11 mouse cellular contexts compared by ENCODE assay signal in the genomic region with DNA sequence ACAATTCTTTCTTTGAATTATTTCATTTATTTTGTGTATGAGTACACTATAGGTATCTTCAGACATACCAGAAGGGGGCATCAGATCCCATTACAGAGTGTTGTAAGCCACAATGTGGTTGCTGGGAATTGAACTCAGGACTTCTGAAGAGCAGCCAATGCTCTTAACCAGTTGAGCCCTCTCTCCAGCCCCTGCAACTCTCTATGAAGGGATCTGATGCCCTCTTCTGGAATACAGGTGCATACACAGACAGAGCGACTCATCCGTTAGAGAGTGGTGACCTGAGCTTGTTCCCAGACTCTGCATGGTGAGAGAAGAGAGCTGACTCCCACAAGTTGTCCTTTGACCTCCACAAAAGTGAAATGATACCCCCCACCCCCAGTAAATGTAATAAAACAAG. TPM values are rescaled to one million over a fixed set of nuclear protein-coding genes. Genes with fewer than 3 reads are reported as not detected.
DNase-seq lines count a peak whose midpoint lies in the region; ATAC-seq and TF ChIP-seq lines count a peak whose summit lies in the region.
"Had no signal": no experiment of that assay in that cellular context is flagged by ENCODE, and none has a peak within 500 bp of the region (broad histone marks: within the 10 kb centered on the region; RNA-seq: fewer than 3 reads in every experiment).

No protein-coding gene starts in this region.

- no peak overlapping the region for H3K9ac ChIP-seq in heart, postnatal 0 days (replicated peaks; ENCODE audit: low read depth, low read length)
- H3K9ac ChIP-seq in MEL (ENCODE audit: control insufficient read depth, low read depth, low read length, poor library complexity, severe bottlenecking) = no peak overlapping the region
- H3K9ac ChIP-seq in liver, embryonic 13.5 days = no peak overlapping the region
- H3K9ac ChIP-seq: hindbrain, embryonic 15.5 days; neural tube, embryonic 12.5 days had no signal

- no peaks in the 10 kb centered on the region for H3K79me2 ChIP-seq in MEL (ENCODE audit: control insufficient read depth, insufficient read depth, low read length, poor library complexity)

- TF ChIP-seq CTCF in heart, postnatal 0 days (IDR thresholded peaks at IDR 0.05; ENCODE audit: low read depth) = peak; percentile 23; the same call in 1 of the 2 replicates
- peak; percentile 43 to 63 (median 47) for TF ChIP-seq CTCF in MEL (IDR thresholded peaks at IDR 0.05 in 2 of 3, conservative IDR thresholded peaks at IDR 0.05 in 1 of 3; ENCODE audit: control insufficient read depth in 1 of 3, insufficient read depth in 1 of 3, low read depth in 2 of 3, low read length in 3 of 3, poor library complexity in 1 of 3, severe bottlenecking in 1 of 3)

- WGBS in heart, postnatal 0 days = 70% methylated on average over 2 of the region's 2 CpGs
- WGBS in liver, embryonic 13.5 days (ENCODE audit: insufficient replicate concordance) = 65% methylated on average over 2 of the region's 2 CpGs
- WGBS in heart, embryonic 10.5 days = 72% methylated on average over 2 of the region's 2 CpGs

- H3K27me3 ChIP-seq in heart, postnatal 0 days (ENCODE audit: control insufficient read depth, insufficient read depth, low read length) = no peaks in the 10 kb centered on the region
- no peaks in the 10 kb centered on the region for H3K27me3 ChIP-seq in MEL (ENCODE audit: control insufficient read depth in 1 of 2, insufficient read depth in 2 of 2, low read length in 2 of 2)
- no peaks in the 10 kb centered on the region for H3K27me3 ChIP-seq in liver, embryonic 13.5 days
- H3K27me3 ChIP-seq in heart, embryonic 10.5 days (ENCODE audit: insufficient read depth, poor library complexity, severe bottlenecking) = no peaks in the 10 kb centered on the region
- H3K27me3 ChIP-seq: hindbrain, embryonic 15.5 days; neural tube, embryonic 12.5 days had no signal

- ATAC-seq in heart, postnatal 0 days (ENCODE audit: insufficient read depth, low read depth) = no peak
- ATAC-seq in liver, embryonic 13.5 days (ENCODE audit: low read depth) = peak; percentile 45; the same call in 1 of the 2 replicates

- no peaks in the 10 kb centered on the region for H3K9me3 ChIP-seq in heart, postnatal 0 days (replicated peaks; ENCODE audit: control insufficient read depth, low read length)
- no peaks in the 10 kb centered on the region for H3K9me3 ChIP-seq in MEL (replicated peaks; ENCODE audit: insufficient read depth, low read length)
- H3K9me3 ChIP-seq in liver, embryonic 13.5 days (replicated peaks) = no peaks in the 10 kb centered on the region
- no peaks in the 10 kb centered on the region for H3K9me3 ChIP-seq in heart, embryonic 10.5 days
- H3K9me3 ChIP-seq: hindbrain, embryonic 15.5 days; neural tube, embryonic 12.5 days had no signal

- H3K36me3 ChIP-seq in heart, postnatal 0 days (replicated peaks; ENCODE audit: control insufficient read depth, insufficient read depth, low read length) = peaks cover 95% of the 10 kb centered on the region
- H3K36me3 ChIP-seq in MEL (ENCODE audit: control insufficient read depth in 1 of 2, insufficient read depth in 2 of 2, low read length in 2 of 2) = peaks cover 0 to 7% of the 10 kb centered on the region in 2 experiments; a peak in 2 of 4 replicates
- H3K36me3 ChIP-seq in liver, embryonic 13.5 days = peaks cover 97% of the 10 kb centered on the region
- H3K36me3 ChIP-seq in heart, embryonic 10.5 days = peaks cover 99% of the 10 kb centered on the region

- TF ChIP-seq POLR2A in MEL (IDR thresholded peaks at IDR 0.05; ENCODE audit: control insufficient read depth in 1 of 2, insufficient read depth in 1 of 2, low read depth in 1 of 2, low read length in 2 of 2, poor library complexity in 1 of 2) = no peak

- peak; percentile 62 for TF ChIP-seq RAD21 in MEL (IDR thresholded peaks at IDR 0.05; ENCODE audit: low read depth, low read length)

- H3K4me2 ChIP-seq in heart, postnatal 0 days (ENCODE audit: low read depth, low read length) = no peak overlapping the region
- no peak overlapping the region for H3K4me2 ChIP-seq in liver, embryonic 13.5 days
- H3K4me2 ChIP-seq: hindbrain, embryonic 15.5 days; neural tube, embryonic 12.5 days had no signal

- H3K27ac ChIP-seq in heart, postnatal 0 days (ENCODE audit: low read depth) = no peak overlapping the region
- H3K27ac ChIP-seq in MEL (ENCODE audit: control insufficient read depth, low read depth, low read length) = no peak overlapping the region
- H3K27ac ChIP-seq in liver, embryonic 13.5 days = no peak overlapping the region
- H3K27ac ChIP-seq in heart, embryonic 10.5 days = no peak overlapping the region
- H3K27ac ChIP-seq: hindbrain, embryonic 15.5 days; neural tube, embryonic 12.5 days had no signal

- intact Hi-C loops in heart, postnatal 10 days (cut with DNase I) = no loop called here

- DNase-seq in heart, postnatal 0 days (ENCODE audit: low spot score) = no peak
- no peak for DNase-seq in heart, postnatal 10 days
- DNase-seq in 416B (ENCODE audit: low read depth) (peak; percentile 77), MEL (ENCODE audit: low read depth, low spot score) (peak; percentile 84)
- DNase-seq in liver, embryonic 13.5 days = no peak
- no peak for DNase-seq in heart, embryonic 10.5 days (ENCODE audit: low spot score)
- DNase-seq in urinary bladder, postnatal 14 days (ENCODE audit: low spot score) = no peak
- DNase-seq: kidney, postnatal 4 days; right cerebral cortex, postnatal 25 days had no signal

- H3K4me3 ChIP-seq in heart, postnatal 0 days (ENCODE audit: low read depth, low read length) = no peak overlapping the region
- H3K4me3 ChIP-seq in MEL (ENCODE audit: control insufficient read depth in 1 of 2, insufficient read depth in 1 of 2, low read depth in 2 of 2, low read length in 2 of 2) = no peak overlapping the region
- no peak overlapping the region for H3K4me3 ChIP-seq in liver, embryonic 13.5 days (replicated peaks)
- H3K4me3 ChIP-seq in heart, embryonic 10.5 days = no peak overlapping the region
- H3K4me3 ChIP-seq: hindbrain, embryonic 15.5 days; neural tube, embryonic 12.5 days had no signal

- TF ChIP-seq EP300 in heart, postnatal 0 days (IDR thresholded peaks at IDR 0.05; ENCODE audit: low read depth) = no peak
- TF ChIP-seq EP300 in MEL (IDR thresholded peaks at IDR 0.05; ENCODE audit: low read depth in 1 of 2, low read length in 2 of 2) = no peak

- no peaks in the 10 kb centered on the region for H3K4me1 ChIP-seq in heart, postnatal 0 days (ENCODE audit: control insufficient read depth, insufficient read depth)
- no peaks in the 10 kb centered on the region for H3K4me1 ChIP-seq in MEL (ENCODE audit: control insufficient read depth in 1 of 2, insufficient read depth in 2 of 2, low read length in 2 of 2)
- H3K4me1 ChIP-seq in liver, embryonic 13.5 days (replicated peaks) = no peaks in the 10 kb centered on the region
- H3K4me1 ChIP-seq in heart, embryonic 10.5 days = no peaks in the 10 kb centered on the region
- H3K4me1 ChIP-seq: hindbrain, embryonic 15.5 days; neural tube, embryonic 12.5 days had no signal

RNA-seq across cellular contexts. Expression of gene Ctc1, which starts 13.1 kb away (rescaled TPM):
- total RNA-seq in heart, postnatal 0 days (2014; rRNA removed; ENCODE audit: low replicate concordance) = 40.0 and 46.0 TPM in 2 replicates
- 18.6 TPM in 2 replicates for polyA plus RNA-seq in heart, postnatal 0 days (2015; fragmentation: Nextera tagmentation; extraction: Ambion mirVana)
- total RNA-seq in heart, postnatal 10 days (2021) = 10 to 100 TPM; 21.9 to 26.6 TPM
- total RNA-seq in MEL (2012; rRNA removed) = 16.0 and 19.5 TPM in 2 replicates
- polyA plus RNA-seq in MEL (2012; ENCODE audit: insufficient read depth in 1 of 2, insufficient read length in 2 of 2, low read depth in 1 of 2, low replicate concordance in 2 of 2, missing spikeins in 1 of 2) = 10 to 100 TPM in 1 of 2 experiments, not detected in 1; 59.1 TPM
- 16.9 and 20.3 TPM in 2 replicates for polyA plus RNA-seq in liver, embryonic 13.5 days (2015; fragmentation: Nextera tagmentation; extraction: Ambion mirVana)
- polyA plus RNA-seq in heart, embryonic 10.5 days (2016; fragmentation: Nextera tagmentation; extraction: Ambion mirVana) = 69.0 and 76.7 TPM in 2 replicates

RNA-seq across cellular contexts. Expression of gene Aurkb, which starts 16.6 kb away (rescaled TPM):
- 21.4 and 54.6 TPM in 2 replicates for total RNA-seq in heart, postnatal 0 days (2014; rRNA removed; ENCODE audit: low replicate concordance)
- 19.5 and 19.9 TPM in 2 replicates for polyA plus RNA-seq in heart, postnatal 0 days (2015; fragmentation: Nextera tagmentation; extraction: Ambion mirVana)
- total RNA-seq in heart, postnatal 10 days (2021) = 10 to 100 TPM; 11.6 to 15.4 TPM
- 120 and 124 TPM in 2 replicates for total RNA-seq in MEL (2012; rRNA removed)
- 100 to 1,000 TPM; 159 to 170 TPM for polyA plus RNA-seq in MEL (2012; ENCODE audit: insufficient read depth in 1 of 2, insufficient read length in 2 of 2, low read depth in 1 of 2, low replicate concordance in 2 of 2, missing spikeins in 1 of 2)
- polyA plus RNA-seq in liver, embryonic 13.5 days (2015; fragmentation: Nextera tagmentation; extraction: Ambion mirVana) = 116 and 123 TPM in 2 replicates
- 110 and 147 TPM in 2 replicates for polyA plus RNA-seq in heart, embryonic 10.5 days (2016; fragmentation: Nextera tagmentation; extraction: Ambion mirVana)

RNA-seq across cellular contexts. Expression of gene Pfas, which starts 20.5 kb away (rescaled TPM):
- total RNA-seq in heart, postnatal 0 days (2014; rRNA removed; ENCODE audit: low replicate concordance) = 10.1 and 12.3 TPM in 2 replicates
- polyA plus RNA-seq in heart, postnatal 0 days (2015; fragmentation: Nextera tagmentation; extraction: Ambion mirVana) = 8.3 and 8.7 TPM in 2 replicates
- total RNA-seq in heart, postnatal 10 days (2021) = 1 to 10 TPM; 9.3 to 9.5 TPM
- total RNA-seq in MEL (2012; rRNA removed) = 124 and 130 TPM in 2 replicates
- polyA plus RNA-seq in MEL (2012; ENCODE audit: insufficient read depth in 1 of 2, insufficient read length in 2 of 2, low read depth in 1 of 2, low replicate concordance in 2 of 2, missing spikeins in 1 of 2) = 100 to 1,000 TPM in 1 of 2 experiments, 10 to 100 TPM in 1; 63.5 to 149 TPM
- polyA plus RNA-seq in liver, embryonic 13.5 days (2015; fragmentation: Nextera tagmentation; extraction: Ambion mirVana) = 32.4 and 33.2 TPM in 2 replicates
- 30.9 and 35.6 TPM in 2 replicates for polyA plus RNA-seq in heart, embryonic 10.5 days (2016; fragmentation: Nextera tagmentation; extraction: Ambion mirVana)

RNA-seq across cellular contexts. Expression of gene Borcs6, which starts 30.7 kb away (rescaled TPM):
- 21.3 and 24.1 TPM in 2 replicates for total RNA-seq in heart, postnatal 0 days (2014; rRNA removed; ENCODE audit: low replicate concordance)
- polyA plus RNA-seq in heart, postnatal 0 days (2015; fragmentation: Nextera tagmentation; extraction: Ambion mirVana) = 12.1 and 13.0 TPM in 2 replicates
- 10 to 100 TPM; 16.7 to 19.4 TPM for total RNA-seq in heart, postnatal 10 days (2021)
- 9.2 and 10.2 TPM in 2 replicates for total RNA-seq in MEL (2012; rRNA removed)
- polyA plus RNA-seq in MEL (2012; ENCODE audit: insufficient read depth in 1 of 2, insufficient read length in 2 of 2, low read depth in 1 of 2, low replicate concordance in 2 of 2, missing spikeins in 1 of 2) = 1 to 10 TPM in 1 of 2 experiments, not detected in 1; 9.3 TPM
- polyA plus RNA-seq in liver, embryonic 13.5 days (2015; fragmentation: Nextera tagmentation; extraction: Ambion mirVana) = 3.5 TPM in 2 replicates
- polyA plus RNA-seq in heart, embryonic 10.5 days (2016; fragmentation: Nextera tagmentation; extraction: Ambion mirVana) = 8.2 and 9.0 TPM in 2 replicates

RNA-seq across cellular contexts. Expression of gene Tmem107, which starts 41.8 kb away (rescaled TPM):
- total RNA-seq in heart, postnatal 0 days (2014; rRNA removed; ENCODE audit: low replicate concordance) = 10.9 and 25.5 TPM in 2 replicates
- 18.3 and 24.3 TPM in 2 replicates for polyA plus RNA-seq in heart, postnatal 0 days (2015; fragmentation: Nextera tagmentation; extraction: Ambion mirVana)
- total RNA-seq in heart, postnatal 10 days (2021) = 1 to 10 TPM; 5.8 to 7.8 TPM
- 44.8 and 47.0 TPM in 2 replicates for total RNA-seq in MEL (2012; rRNA removed)
- 10 to 100 TPM in 1 of 2 experiments, not detected in 1; 79.5 TPM for polyA plus RNA-seq in MEL (2012; ENCODE audit: insufficient read depth in 1 of 2, insufficient read length in 2 of 2, low read depth in 1 of 2, low replicate concordance in 2 of 2, missing spikeins in 1 of 2)
- 30.8 and 31.7 TPM in 2 replicates for polyA plus RNA-seq in liver, embryonic 13.5 days (2015; fragmentation: Nextera tagmentation; extraction: Ambion mirVana)
- polyA plus RNA-seq in heart, embryonic 10.5 days (2016; fragmentation: Nextera tagmentation; extraction: Ambion mirVana) = 29.1 and 30.4 TPM in 2 replicates

Comparison
In these comparisons a context has a peak if more than half of its experiments do, and no peak if none do; other contexts are left out.
1. DNase-seq: peak in 416B (single experiment) and MEL (single experiment); none in heart, postnatal 0 days (single experiment), heart, postnatal 10 days (0 of 2), liver, embryonic 13.5 days (single experiment), heart, embryonic 10.5 days (single experiment) and urinary bladder, postnatal 14 days (single experiment).